Mouse (Mus musculus) layer of hippocampus, postnatal 10 days (tissue): ENCODE measurements around the gene Tgm2. TPM values are rescaled to one million over a fixed set of nuclear protein-coding genes. Genes with fewer than 3 reads are reported as not detected.

ENCODE experiments used
- DNase-seq, 2 experiments: peaks; one replicate each; pipeline ENCODE4 v3.0.0; 2021; ENCODE audit warnings: low spot score in 2 of 2
- total RNA-seq, 2 experiments: library from RNA; stranded (reverse); gene quantifications; 2 replicates each; pipeline ENCODE4 v1.2.3; 2021

Gene Tgm2
- total RNA-seq, 2 experiments from 2014 or later = 5.7 to 6.8 TPM

- no peak for DNase-seq
Measured at GRCm38 (mm10) chr2:158071633-158071995, 74.6 kb downstream of the Tgm2 start.

DNA sequence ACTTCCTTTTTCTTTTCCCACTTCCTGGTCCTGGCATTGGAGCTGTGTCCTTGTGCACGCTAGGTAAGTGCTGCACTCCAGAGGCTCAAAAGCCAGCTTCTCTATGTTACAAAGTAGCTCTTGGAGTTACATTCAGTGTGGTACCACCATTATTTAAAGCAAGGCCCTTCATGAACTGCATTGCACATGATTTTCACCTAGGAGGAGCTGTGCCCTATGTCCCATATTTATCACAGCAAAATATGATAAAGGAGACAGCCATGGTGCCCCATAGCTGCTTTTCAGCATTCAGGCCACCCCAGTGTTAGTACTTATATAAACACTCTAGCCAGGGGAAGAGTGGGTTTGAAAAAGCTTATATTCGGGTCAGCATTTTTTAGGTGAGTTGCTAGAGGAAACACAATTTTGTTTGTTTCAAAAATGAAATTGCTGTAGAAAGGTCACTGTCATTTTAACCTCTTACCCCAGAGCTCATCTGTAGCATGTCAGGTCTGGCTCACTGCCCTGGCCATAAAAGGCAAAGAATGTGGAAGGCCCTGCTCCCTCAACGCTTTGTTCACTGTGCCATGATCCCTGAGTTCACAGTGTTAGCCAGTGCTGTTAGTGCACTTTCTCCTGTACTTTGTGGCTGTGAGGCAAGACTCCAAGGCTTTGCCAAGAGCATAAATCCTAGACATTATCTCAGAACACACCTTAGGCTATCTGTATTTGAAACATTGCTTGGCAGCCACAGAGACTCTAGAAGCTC, 75.2 kb downstream of the Tgm2 start:
- DNase-seq = no peak

DNA sequence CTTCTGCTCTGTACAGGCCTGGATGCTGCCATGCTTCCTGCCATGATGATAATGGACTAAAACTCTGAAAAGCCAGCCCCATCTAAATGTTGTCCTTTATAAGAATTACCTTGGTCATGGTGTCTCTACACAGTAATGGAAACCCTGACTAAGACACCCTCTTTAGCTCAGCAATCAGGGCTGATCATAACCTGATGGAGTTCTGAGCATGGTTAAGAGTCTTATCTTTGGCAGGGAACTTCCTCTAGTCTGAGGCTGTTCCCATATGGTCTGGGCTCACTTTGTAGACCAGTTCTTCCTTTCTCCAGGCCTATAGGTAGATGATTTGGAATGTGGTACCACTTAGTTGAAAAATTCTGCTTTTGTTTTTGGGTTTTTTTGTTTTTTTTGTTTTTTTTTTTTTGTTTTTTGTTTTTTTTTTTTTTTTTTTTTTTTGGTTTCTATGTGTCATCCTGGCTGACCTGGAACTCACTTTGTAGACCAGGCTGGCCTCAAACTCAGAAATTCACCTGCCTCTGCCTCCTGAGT, 77.7 kb downstream of the Tgm2 start:
- no peak for DNase-seq

GRCm38 (mm10) chr2:158067260-158067824, 78.9 kb downstream of the Tgm2 start:
- no peak for DNase-seq

DNA sequence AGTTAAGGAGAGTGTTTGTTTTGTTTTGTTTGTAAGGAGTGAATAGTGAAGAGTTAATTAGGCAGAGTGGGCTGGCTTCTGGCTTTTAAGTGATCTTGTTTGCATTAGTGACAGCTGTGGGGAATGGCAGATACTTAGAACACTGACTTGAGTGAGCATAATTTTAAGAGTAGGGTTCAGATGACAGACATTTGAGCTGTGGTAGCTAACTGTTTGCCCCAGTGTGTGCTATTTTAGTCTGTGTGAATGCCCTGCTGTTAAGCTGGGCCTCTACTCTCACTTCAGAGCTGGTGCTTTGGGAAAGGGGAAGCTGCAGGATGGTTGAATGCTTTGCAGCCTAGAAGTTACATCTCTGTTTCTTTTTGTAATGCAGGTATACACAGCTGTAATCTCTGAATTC, 79.8 kb downstream of the Tgm2 start:
- DNase-seq = no peak

Other genes with a start within 250 kb of the Tgm2 start
- gene Vstm2l, start 231.8 kb downstream of the Tgm2 start, total RNA-seq = 100 to 1,000 TPM; 186 to 200 TPM
- gene Tti1, start 118.0 kb downstream of the Tgm2 start, total RNA-seq = 10 to 100 TPM; 15.3 to 19.0 TPM
- gene Rprd1b, start 117.9 kb downstream of the Tgm2 start, total RNA-seq = 10 to 100 TPM; 34.0 to 36.6 TPM
- 1 to 10 TPM; 4.3 to 4.4 TPM for gene D630003M21Rik, start 82.8 kb upstream of the Tgm2 start, total RNA-seq
- gene Bpi, start 111.7 kb upstream of the Tgm2 start, total RNA-seq = not detected
- gene Lbp, start 160.1 kb upstream of the Tgm2 start, total RNA-seq = 1 to 10 TPM; 2.6 to 4.3 TPM
- gene Snhg11, start 229.2 kb upstream of the Tgm2 start, total RNA-seq = 100 to 1,000 TPM; 459 to 580 TPM